20 mouse cellular contexts compared by ENCODE assay signal in the genomic region with DNA sequence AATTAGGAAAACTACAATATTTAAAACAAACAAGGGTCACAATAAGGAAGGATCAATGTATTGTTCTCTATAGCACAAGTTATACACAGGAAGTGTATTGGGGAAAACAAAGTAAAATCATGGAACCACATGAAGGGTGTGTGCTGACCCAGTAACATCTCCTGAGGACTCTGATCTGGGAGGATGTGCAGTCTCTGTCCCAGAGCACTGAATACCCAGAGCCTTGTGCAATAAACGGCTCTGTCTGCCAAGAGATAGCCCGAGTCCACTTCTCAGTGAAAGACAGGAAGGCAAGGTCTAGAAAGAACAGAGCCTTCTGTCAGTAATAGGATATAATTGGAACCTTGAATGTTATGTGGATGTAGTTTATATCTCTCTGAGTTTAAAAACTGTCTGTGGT.
"Had no signal": no experiment of that assay in that cellular context is flagged by ENCODE, and none has a peak within 500 bp of the region (broad histone marks: within the 10 kb centered on the region; RNA-seq: fewer than 3 reads in every experiment).

No protein-coding gene starts in this region.

- H3K4me1 ChIP-seq: lung, embryonic 15.5 days; neural tube, embryonic 12.5 days; neural tube, embryonic 15.5 days had no signal

- H3K4me2 ChIP-seq: limb, embryonic 13.5 days; liver, embryonic 13.5 days; lung, embryonic 15.5 days; midbrain, embryonic 11.5 days; neural tube, embryonic 12.5 days; neural tube, embryonic 15.5 days had no signal

- H3K36me3 ChIP-seq: limb, embryonic 10.5 days; limb, embryonic 13.5 days; liver, embryonic 13.5 days; lung, embryonic 15.5 days; neural tube, embryonic 12.5 days; neural tube, embryonic 15.5 days had no signal

- H3K4me3 ChIP-seq: limb, embryonic 10.5 days; limb, embryonic 13.5 days; liver, embryonic 13.5 days; lung, embryonic 15.5 days; neural tube, embryonic 12.5 days; neural tube, embryonic 15.5 days had no signal

- H3K9ac ChIP-seq: limb, embryonic 13.5 days; liver, embryonic 13.5 days; lung, embryonic 15.5 days; neural tube, embryonic 12.5 days; neural tube, embryonic 15.5 days had no signal

- H3K27me3 ChIP-seq: limb, embryonic 13.5 days; liver, embryonic 13.5 days; lung, embryonic 15.5 days; neural tube, embryonic 12.5 days; neural tube, embryonic 15.5 days had no signal

- H3K27ac ChIP-seq: limb, embryonic 10.5 days; limb, embryonic 13.5 days; lung, embryonic 15.5 days; neural tube, embryonic 12.5 days; neural tube, embryonic 15.5 days; stomach, postnatal 0 days had no signal

- H3K9me3 ChIP-seq: limb, embryonic 10.5 days; limb, embryonic 13.5 days; liver, embryonic 13.5 days; lung, embryonic 15.5 days; neural tube, embryonic 12.5 days; neural tube, embryonic 15.5 days had no signal

- DNase-seq: kidney, adult 18-20 months; kidney, adult 9 months; kidney, postnatal 14 days; kidney, postnatal 4 days; liver, embryonic 13.5 days; lung, adult 18-20 months; lung, postnatal 10 days; lung, postnatal 36 days; midbrain, embryonic 14.5 days; right cerebral cortex, adult 18-20 months; right cerebral cortex, postnatal 14 days; right cerebral cortex, postnatal 4 days had no signal

- ATAC-seq: intestine, embryonic 16.5 days had no signal
